Mouse (Mus musculus): ENCODE measurements around the gene Efnb2. TPM values are rescaled to one million over a fixed set of nuclear protein-coding genes. Genes with fewer than 3 reads are reported as not detected.

The Efnb2 gene
- polyA plus RNA-seq (2014; fragmentation: Illumina TruSeq; extraction: RNeasy Lipid Tissue Mini Kit (QIAGEN cat#74804); ENCODE audit: low replicate concordance), result 58.5 TPM

GRCm38 (mm10) chr8:8661103-8661758, at the start of gene Efnb2:
TSS of gene Efnb2 (minus strand) at chr8:8661242.

GRCm38 (mm10) chr8:8690146-8691092, 29.4 kb upstream of the Efnb2 start, which contains the start of gene Arglu1:
TSS of gene Arglu1 (minus strand) at chr8:8690521.

Other genes starting within 250 kb of the Efnb2 start
- gene Arglu1, start 29.3 kb upstream of the Efnb2 start, polyA plus RNA-seq (2014; fragmentation: Illumina TruSeq; extraction: RNeasy Lipid Tissue Mini Kit (QIAGEN cat#74804); ENCODE audit: low replicate concordance), result 214 TPM

Measured in small intestine, adult 10 weeks (tissue).